Mouse (Mus musculus) intestine, embryonic 14.5 days (tissue): ENCODE measurements around the gene M6pr. TPM values are rescaled to one million over a fixed set of nuclear protein-coding genes. Genes with fewer than 3 reads are reported as not detected.

ENCODE experiments used
- ATAC-seq: fragments of 200-750 bp; cut with Nextera tagmentation; replicated peaks from 2 replicates; pipeline ENCODE4 v1.8.0; 2017; ENCODE audit warnings: low read depth, moderate number of reproducible peaks, moderate TSS enrichment, moderate library complexity; ENCODE audit not compliant: low FRiP score, low TSS enrichment
- DNase-seq: peaks from one replicate; pipeline ENCODE4 v3.0.0-alpha.2; 2018; ENCODE audit warnings: low spot score
- H3K27ac ChIP-seq: fragments of 300-500 bp; sonication (generic); 2 replicates; pipeline ENCODE4 v1.5.1; 2014; ENCODE audit warnings: low read depth, mild to moderate bottlenecking, control low read depth
- H3K27me3 ChIP-seq: fragments of 300-500 bp; sonication (generic); replicated peaks from 2 replicates; pipeline ENCODE4 v1.6.1; 2014; ENCODE audit warnings: low read length, control low read depth; ENCODE audit not compliant: control insufficient read depth, insufficient read depth
- H3K36me3 ChIP-seq: fragments of 300-500 bp; sonication (generic); 2 replicates; pipeline ENCODE4 v1.6.1; 2014; ENCODE audit warnings: low read length, control low read depth; ENCODE audit not compliant: control insufficient read depth, insufficient read depth
- H3K4me1 ChIP-seq: fragments of 300-500 bp; sonication (generic); replicated peaks from 2 replicates; pipeline ENCODE4 v1.6.1; 2014; ENCODE audit warnings: low read length, control low read depth, mixed read lengths; ENCODE audit not compliant: control insufficient read depth, insufficient read depth
- H3K4me2 ChIP-seq: fragments of 300-500 bp; sonication (generic); 2 replicates; pipeline ENCODE4 v1.6.1; 2014; ENCODE audit warnings: low read length
- H3K4me3 ChIP-seq: fragments of 300-500 bp; sonication (generic); 2 replicates; pipeline ENCODE4 v1.5.1; 2014; ENCODE audit warnings: low read depth, low read length, control low read depth, mixed read lengths
- H3K9ac ChIP-seq: fragments of 300-500 bp; sonication (generic); 2 replicates; pipeline ENCODE4 v1.6.1; 2014; ENCODE audit warnings: mild to moderate bottlenecking, low read length
- H3K9me3 ChIP-seq: fragments of 300-500 bp; sonication (generic); 2 replicates; pipeline ENCODE4 v1.6.1; 2016; ENCODE audit warnings: low read length, control low read depth; ENCODE audit not compliant: control insufficient read depth
- WGBS: fragments of 180-500 bp; shearing (Covaris S2); extraction: QIAGEN DNeasy Blood & Tissue Kit; methylation state at CpG from one replicate; pipeline ENCODE4 v1.1.7; 2014; 5-methylcytosine and 5-hydroxymethylcytosine counted together
- polyA plus RNA-seq: library from polyadenylated mRNA; unstranded; fragments of >200 nt; fragmentation: Nextera tagmentation; extraction: Ambion mirVana; gene quantifications from 2 replicates; pipeline ENCODE4 v1.2.1, GENCODE M21; 2014

M6pr gene
- polyA plus RNA-seq, 1 experiment from 2014 or later: 123 TPM

GRCm38 (mm10) chr6:122293796-122294195, 14.7 kb upstream of the M6pr start:
- Histone ChIP-seq H3K36me3 (no peaks in the 10 kb centered on the region), H3K9ac (no peak overlapping the region), H3K4me2 (no peak overlapping the region), H3K27me3 (no peaks in the 10 kb centered on the region), H3K27ac (no peak overlapping the region), H3K4me1 (0 out of 2 replicates have a peak, but pooled peaks cover 5% of the 10 kb centered on the region), H3K9me3 (no peaks in the 10 kb centered on the region), H3K4me3 (no peak overlapping the region)
- 86% methylated on average over 9 of the region's 9 CpGs for WGBS
- DNase-seq (no peak), ATAC-seq (no peak)

- no peak overlapping the region for H3K4me3 ChIP-seq
- H3K27me3 ChIP-seq: no peaks in the 10 kb centered on the region
- no peaks in the 10 kb centered on the region for H3K36me3 ChIP-seq
- ATAC-seq (no peak), DNase-seq (no peak)
- H3K9me3 ChIP-seq: no peaks in the 10 kb centered on the region
- H3K9ac ChIP-seq: no peak overlapping the region
- WGBS: 79% methylated on average over 3 of the region's 3 CpGs
- H3K4me2 ChIP-seq: no peak overlapping the region
- H3K4me1 ChIP-seq: 0 out of 2 replicates have a peak, but pooled peaks cover 5% of the 10 kb centered on the region
- H3K27ac ChIP-seq: no peak overlapping the region
Observed at GRCm38 (mm10) chr6:122294290-122294689, 14.2 kb upstream of the M6pr start.

- Histone ChIP-seq H3K36me3 (no peaks in the 10 kb centered on the region), H3K9me3 (no peaks in the 10 kb centered on the region), H3K4me2 (no peak overlapping the region), H3K27ac (no peak overlapping the region), H3K4me1 (0 out of 2 replicates have a peak, but pooled peaks cover 5% of the 10 kb centered on the region), H3K4me3 (no peak overlapping the region), H3K9ac (no peak overlapping the region), H3K27me3 (no peaks in the 10 kb centered on the region)
- ATAC-seq: no peak
- DNase-seq: no peak
- WGBS: 60% methylated on average over 9 of the region's 9 CpGs
Observed at GRCm38 (mm10) chr6:122295242-122295641, 13.3 kb upstream of the M6pr start.

GRCm38 (mm10) chr6:122296918-122297278, 11.6 kb upstream of the M6pr start:
- Histone ChIP-seq H3K27ac (peak overlapping the region; percentile 71; the same call in 1 of the 2 replicates), H3K9ac (peak overlapping the region; percentile 63), H3K9me3 (no peaks in the 10 kb centered on the region), H3K4me3 (peak overlapping the region; percentile 49), H3K27me3 (no peaks in the 10 kb centered on the region), H3K36me3 (no peaks in the 10 kb centered on the region), H3K4me2 (peak overlapping the region; percentile 67), H3K4me1 (0 out of 2 replicates have a peak, but pooled peaks cover 5% of the 10 kb centered on the region)
- no peak for DNase-seq
- WGBS: 27% methylated on average over 3 of the region's 3 CpGs
- peak; percentile 34; the same call in 1 of the 2 replicates for ATAC-seq

- peak; percentile 61 for ATAC-seq
- Histone ChIP-seq H3K4me3 (peak overlapping the region; percentile 49), H3K9ac (peak overlapping the region; percentile 63), H3K27me3 (no peaks in the 10 kb centered on the region), H3K4me1 (0 out of 2 replicates have a peak, but pooled peaks cover 5% of the 10 kb centered on the region), H3K27ac (peak overlapping the region; percentile 71; the same call in 1 of the 2 replicates), H3K9me3 (no peaks in the 10 kb centered on the region), H3K36me3 (no peaks in the 10 kb centered on the region), H3K4me2 (peak overlapping the region; percentile 67)
- WGBS: 8% methylated on average over 25 of the region's 25 CpGs
- peak; percentile 67 for DNase-seq
Observed at GRCm38 (mm10) chr6:122297279-122298222, 11.0 kb upstream of the M6pr start.

- ATAC-seq (no peak), DNase-seq (no peak)
- no peak overlapping the region for H3K27ac ChIP-seq
- H3K9ac ChIP-seq: no peak overlapping the region
- H3K4me3 ChIP-seq: peak overlapping the region; percentile 49; the same call in 1 of the 2 replicates
- WGBS: 46% methylated on average over 4 of the region's 4 CpGs
- H3K4me1 ChIP-seq: 0 out of 2 replicates have a peak, but pooled peaks cover 5% of the 10 kb centered on the region
- H3K36me3 ChIP-seq: no peaks in the 10 kb centered on the region
- H3K9me3 ChIP-seq: no peaks in the 10 kb centered on the region
- H3K27me3 ChIP-seq: no peaks in the 10 kb centered on the region
- peak overlapping the region; percentile 67 for H3K4me2 ChIP-seq
Observed at GRCm38 (mm10) chr6:122298223-122298609, 10.3 kb upstream of the M6pr start.

GRCm38 (mm10) chr6:122299621-122300133, 8.8 kb upstream of the M6pr start:
- 39% methylated on average over 3 of the region's 3 CpGs for WGBS

GRCm38 (mm10) chr6:122302121-122302520, 6.4 kb upstream of the M6pr start:
- no peak overlapping the region for H3K4me2 ChIP-seq
- 52% methylated on average over 1 of the region's 1 CpGs for WGBS
- no peak for ATAC-seq

More at GRCm38 (mm10) chr6:122299621-122300133, 8.8 kb upstream of the M6pr start:
- DNase-seq (no peak), ATAC-seq (no peak)
- Histone ChIP-seq H3K4me3 (no peak overlapping the region), H3K9me3 (no peaks in the 10 kb centered on the region), H3K27ac (no peak overlapping the region), H3K4me1 (0 out of 2 replicates have a peak, but pooled peaks cover 5% of the 10 kb centered on the region), H3K9ac (no peak overlapping the region), H3K4me2 (no peak overlapping the region), H3K36me3 (no peaks in the 10 kb centered on the region), H3K27me3 (no peaks in the 10 kb centered on the region)

More at GRCm38 (mm10) chr6:122302121-122302520, 6.4 kb upstream of the M6pr start:
- H3K36me3 ChIP-seq: no peaks in the 10 kb centered on the region
- H3K27me3 ChIP-seq: no peaks in the 10 kb centered on the region
- H3K4me3 ChIP-seq: no peak overlapping the region
- H3K4me1 ChIP-seq: 0 out of 2 replicates have a peak, but pooled peaks cover 3% of the 10 kb centered on the region
- H3K9ac ChIP-seq: no peak overlapping the region
- no peak for DNase-seq
- H3K9me3 ChIP-seq: no peaks in the 10 kb centered on the region
- no peak overlapping the region for H3K27ac ChIP-seq
